Mouse (Mus musculus) spleen, adult 2 months (tissue): ENCODE data around the gene Mterf4.

Source experiments
- CTCF ChIP-seq: fragments of 200-500 bp; IDR thresholded peaks from 2 replicates; pipeline ENCODE4 v1.5.1; 2011; ENCODE audit warnings: mild to moderate bottlenecking, inconsistent platforms; ENCODE audit not compliant: insufficient read depth, insufficient read length, insufficient replicate concordance; ENCODE audit errors: extremely low read depth
- POLR2A ChIP-seq: fragments of 200-500 bp; IDR thresholded peaks from 2 replicates; pipeline ENCODE4 v1.6.1; 2011; ENCODE audit warnings: low read depth, low read length, inconsistent platforms

- TF ChIP-seq CTCF = no peak
- no peak for TF ChIP-seq POLR2A
Measured at GRCm38 (mm10) chr1:93272409-93272821, 33.3 kb downstream of the Mterf4 start.
